Comparison of ENCODE assay signal across 16 mouse cellular contexts in genomic region chr11:86794161-86794560, GRCm38 (mm10).
"Had no signal": no experiment of that assay in that cellular context is flagged by ENCODE, and none has a peak within 500 bp of the region (broad histone marks: within the 10 kb centered on the region; RNA-seq: fewer than 3 reads in every experiment).

No protein-coding gene starts in this region.

- DNase-seq: gastrocnemius, adult 2 months; gastrocnemius, postnatal 10 days; gastrocnemius, postnatal 25 days; heart, adult 18-20 months; heart, postnatal 10 days; heart, postnatal 36 days; kidney, adult 11 months; kidney, adult 2 months; kidney, adult 9 months; kidney, postnatal 14 days; kidney, postnatal 36 days; layer of hippocampus, adult 9-11 months; layer of hippocampus, postnatal 36 days; left cerebral cortex, postnatal 4 days had no signal

- ATAC-seq: hindbrain, postnatal 0 days; intestine, embryonic 16.5 days had no signal
